Mouse (Mus musculus) limb, embryonic 11.5 days (tissue): ENCODE measurements around the gene Dyrk1a. TPM values are rescaled to one million over a fixed set of nuclear protein-coding genes. Genes with fewer than 3 reads are reported as not detected.
"Not testable (repeated sequence)": the region's sequence is repeated elsewhere in the genome, so short reads cannot be mapped to it uniquely, and the experiment has no call there.

ENCODE experiments used
- ATAC-seq: fragments of 200-750 bp; cut with Nextera tagmentation; 2 replicates; pipeline ENCODE4 v1.8.0; 2017; ENCODE audit warnings: low read depth; ENCODE audit not compliant: insufficient number of reproducible peaks, low FRiP score, low TSS enrichment
- DNase-seq: peaks from one replicate; pipeline ENCODE4 v3.0.0-alpha.2; 2015; ENCODE audit warnings: low spot score
- H3K27ac ChIP-seq: fragments of 300-500 bp; sonication (generic); replicated peaks from 2 replicates; pipeline ENCODE4 v1.5.1; 2014; ENCODE audit warnings: low read depth, mild to moderate bottlenecking, low read length
- H3K27me3 ChIP-seq: fragments of 300-500 bp; sonication (generic); 2 replicates; pipeline ENCODE4 v1.6.1; 2014; ENCODE audit warnings: mild to moderate bottlenecking, low read length, mixed read lengths; ENCODE audit not compliant: control insufficient read depth, insufficient read depth
- H3K36me3 ChIP-seq: fragments of 300-500 bp; sonication (generic); 2 replicates; pipeline ENCODE4 v1.6.1; 2014; ENCODE audit warnings: mild to moderate bottlenecking, low read length, moderate library complexity, mixed read lengths; ENCODE audit not compliant: control insufficient read depth, insufficient read depth
- H3K4me1 ChIP-seq: fragments of 300-500 bp; sonication (generic); 2 replicates; pipeline ENCODE4 v1.6.1; 2014; ENCODE audit warnings: low read length, mixed read lengths; ENCODE audit not compliant: control insufficient read depth, insufficient read depth
- H3K4me2 ChIP-seq: fragments of 300-500 bp; sonication (generic); 2 replicates; pipeline ENCODE4 v1.6.1; 2014; ENCODE audit warnings: low read depth, mild to moderate bottlenecking, moderate library complexity; ENCODE audit not compliant: severe bottlenecking
- H3K4me3 ChIP-seq: fragments of 300-500 bp; sonication (generic); 2 replicates; pipeline ENCODE4 v1.5.1; 2014; ENCODE audit warnings: low read depth, low read length
- H3K9ac ChIP-seq: fragments of 300-500 bp; sonication (generic); 2 replicates; pipeline ENCODE4 v1.6.1; 2014; ENCODE audit warnings: mild to moderate bottlenecking, low read length
- H3K9me3 ChIP-seq: fragments of 300-500 bp; sonication (generic); 2 replicates; pipeline ENCODE4 v1.6.1; 2016; ENCODE audit warnings: low read length; ENCODE audit not compliant: control insufficient read depth
- WGBS: fragments of 180-500 bp; shearing (Covaris S2); extraction: QIAGEN DNeasy Blood & Tissue Kit; methylation state at CpG from one replicate; pipeline ENCODE4 v1.1.7; 2014; 5-methylcytosine and 5-hydroxymethylcytosine counted together
- polyA plus RNA-seq: library from polyadenylated mRNA; unstranded; fragments of >200 nt; fragmentation: Nextera tagmentation; extraction: Ambion mirVana; gene quantifications from 2 replicates; pipeline ENCODE4 v1.2.1, GENCODE M21; 2014

The Dyrk1a gene
- polyA plus RNA-seq, 1 experiment from 2014 or later = 13.4 TPM

GRCm38 (mm10) chr16:94698234-94698633 is 128.4 kb downstream of the Dyrk1a start:
- H3K9me3 ChIP-seq, H3K27me3 ChIP-seq, H3K4me1 ChIP-seq, ATAC-seq, H3K4me2 ChIP-seq, DNase-seq, H3K9ac ChIP-seq, H3K4me3 ChIP-seq, H3K27ac ChIP-seq, H3K36me3 ChIP-seq: not testable (repeated sequence)
- 74% methylated on average over 1 of the region's 1 CpGs for WGBS

GRCm38 (mm10) chr16:94701141-94701540 is 131.3 kb downstream of the Dyrk1a start:
- H3K4me1 ChIP-seq = no peaks in the 10 kb centered on the region
- H3K27me3 ChIP-seq = no peaks in the 10 kb centered on the region
- no peak overlapping the region for H3K27ac ChIP-seq
- WGBS = 83% methylated on average over 4 of the region's 4 CpGs
- ATAC-seq = no peak
- H3K4me3 ChIP-seq = no peak overlapping the region
- H3K36me3 ChIP-seq = no peaks in the 10 kb centered on the region
- no peak overlapping the region for H3K9ac ChIP-seq
- DNase-seq = no peak
- no peaks in the 10 kb centered on the region for H3K9me3 ChIP-seq
- H3K4me2 ChIP-seq = no peak overlapping the region

GRCm38 (mm10) chr16:94701971-94702370 is 132.2 kb downstream of the Dyrk1a start:
- 88% methylated on average over 4 of the region's 4 CpGs for WGBS
- no peak overlapping the region for H3K4me2 ChIP-seq
- no peaks in the 10 kb centered on the region for H3K27me3 ChIP-seq
- no peaks in the 10 kb centered on the region for H3K9me3 ChIP-seq
- DNase-seq (no peak), ATAC-seq (no peak)
- no peaks in the 10 kb centered on the region for H3K36me3 ChIP-seq
- H3K27ac ChIP-seq = no peak overlapping the region
- no peak overlapping the region for H3K4me3 ChIP-seq
- no peaks in the 10 kb centered on the region for H3K4me1 ChIP-seq
- no peak overlapping the region for H3K9ac ChIP-seq

- no peaks in the 10 kb centered on the region for H3K27me3 ChIP-seq
- no peak overlapping the region; the same call in 1 of the 2 replicates for H3K4me3 ChIP-seq
- no peak overlapping the region for H3K9ac ChIP-seq
- no peaks in the 10 kb centered on the region for H3K36me3 ChIP-seq
- peak overlapping the region; percentile 41 for H3K4me2 ChIP-seq
- H3K4me1 ChIP-seq = peaks cover 3% of the 10 kb centered on the region; the same call in 1 of the 2 replicates
- H3K9me3 ChIP-seq = no peaks in the 10 kb centered on the region
- ATAC-seq = peak; percentile 62; the same call in 1 of the 2 replicates
- peak; percentile 85 for DNase-seq
- no peak overlapping the region for H3K27ac ChIP-seq
- 9% methylated on average over 25 of the region's 25 CpGs for WGBS
These were observed 143.8 kb downstream of the Dyrk1a start for GRCm38 (mm10) chr16:94713480-94714094.

- Histone ChIP-seq H3K4me3 (no peak overlapping the region), H3K4me2 (no peak overlapping the region), H3K4me1 (peaks cover 3% of the 10 kb centered on the region; the same call in 1 of the 2 replicates), H3K27ac (no peak overlapping the region), H3K9ac (no peak overlapping the region), H3K27me3 (no peaks in the 10 kb centered on the region), H3K36me3 (no peaks in the 10 kb centered on the region), H3K9me3 (no peaks in the 10 kb centered on the region)
- 48% methylated on average over 14 of the region's 14 CpGs for WGBS
- DNase-seq (no peak), ATAC-seq (no peak)
These were observed 144.7 kb downstream of the Dyrk1a start for GRCm38 (mm10) chr16:94714483-94714882.

- Histone ChIP-seq H3K4me2 (no peak overlapping the region), H3K36me3 (no peaks in the 10 kb centered on the region), H3K9me3 (no peaks in the 10 kb centered on the region), H3K27ac (no peak overlapping the region), H3K4me1 (peaks cover 3% of the 10 kb centered on the region; the same call in 1 of the 2 replicates), H3K4me3 (no peak overlapping the region), H3K9ac (no peak overlapping the region), H3K27me3 (no peaks in the 10 kb centered on the region)
- DNase-seq (no peak), ATAC-seq (no peak)
- 91% methylated on average over 11 of the region's 11 CpGs for WGBS
These were observed 147.2 kb downstream of the Dyrk1a start for GRCm38 (mm10) chr16:94717051-94717450.

GRCm38 (mm10) chr16:94718919-94719318 is 149.1 kb downstream of the Dyrk1a start:
- Histone ChIP-seq H3K4me2 (no peak overlapping the region), H3K9ac (no peak overlapping the region), H3K9me3 (no peaks in the 10 kb centered on the region), H3K4me1 (no peaks in the 10 kb centered on the region), H3K4me3 (no peak overlapping the region), H3K36me3 (no peaks in the 10 kb centered on the region), H3K27me3 (no peaks in the 10 kb centered on the region), H3K27ac (no peak overlapping the region)
- no peak for ATAC-seq
- 57% methylated on average over 4 of the region's 4 CpGs for WGBS
- no peak for DNase-seq

GRCm38 (mm10) chr16:94719488-94719887 is 149.7 kb downstream of the Dyrk1a start:
- no peak overlapping the region for H3K4me2 ChIP-seq
- H3K36me3 ChIP-seq = no peaks in the 10 kb centered on the region
- no peak overlapping the region for H3K27ac ChIP-seq
- no peaks in the 10 kb centered on the region for H3K9me3 ChIP-seq
- ATAC-seq (no peak), DNase-seq (no peak)
- WGBS = 63% methylated on average over 4 of the region's 4 CpGs
- no peaks in the 10 kb centered on the region for H3K27me3 ChIP-seq
- no peak overlapping the region for H3K4me3 ChIP-seq
- no peak overlapping the region for H3K9ac ChIP-seq
- H3K4me1 ChIP-seq = no peaks in the 10 kb centered on the region
